Mouse (Mus musculus): ENCODE data around the gene Ube2b. TPM values are rescaled to one million over a fixed set of nuclear protein-coding genes. Genes with fewer than 3 reads are reported as not detected.
A peak's percentile ranks its signal among the peaks of the same experiment; 100 is the strongest.

Gene Ube2b
- polyA plus RNA-seq, 1 experiment from 2014 or later = 215 TPM

DNA sequence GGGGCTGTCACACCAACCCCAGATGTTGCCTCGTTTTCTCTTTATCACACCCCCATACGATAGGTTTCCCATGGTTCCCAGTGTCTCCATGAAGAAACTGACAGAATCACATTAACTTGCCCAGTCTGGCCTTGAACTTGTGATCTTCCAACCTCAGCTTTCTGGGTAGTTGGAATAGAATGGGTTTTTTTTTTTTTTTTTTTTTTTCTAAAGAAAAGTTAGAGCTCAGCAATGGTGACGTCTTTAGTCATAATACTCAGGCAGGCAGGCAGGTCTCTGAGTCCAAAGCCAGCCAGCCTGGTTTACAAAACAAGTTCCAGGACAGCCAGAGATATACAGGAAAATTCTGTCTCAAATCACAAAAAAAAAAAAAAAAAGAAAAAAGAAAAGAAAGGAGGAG lies 56.3 kb downstream of the Ube2b start:
- Histone ChIP-seq H3K9me3 (no peaks in the 10 kb centered on the region), H3K4me1 (replicated peaks) (peaks cover 25% of the 10 kb centered on the region), H3K27ac (replicated peaks) (no peak overlapping the region), H3K36me3 (no peaks in the 10 kb centered on the region), H3K4me3 (no peak overlapping the region), H3K9ac (no peak overlapping the region), H3K4me2 (no peak overlapping the region), H3K27me3 (0 out of 2 replicates have a peak, but pooled peaks cover 2% of the 10 kb centered on the region)
- 82% methylated on average over 3 of the region's 3 CpGs for WGBS
- no peak for ATAC-seq (ENCODE audit: low FRiP score, low read depth)

DNA sequence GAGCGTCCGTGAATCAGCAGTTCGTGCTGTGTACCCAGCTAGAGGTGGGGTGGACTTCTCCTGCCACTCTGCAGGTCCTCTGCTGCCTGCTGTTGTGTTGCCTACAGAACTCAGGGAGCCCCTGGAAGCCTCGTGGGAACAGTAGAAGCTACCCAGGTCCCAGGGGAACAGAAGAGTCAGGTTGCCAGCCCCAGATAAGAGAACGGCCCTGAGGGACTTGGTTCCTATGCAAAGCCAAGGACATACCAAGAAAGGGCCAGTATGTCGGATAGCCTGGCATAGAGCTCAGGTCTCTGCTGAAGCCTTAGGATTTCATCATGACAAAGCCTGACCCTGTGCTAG lies 57.1 kb downstream of the Ube2b start:
- no peak overlapping the region for H3K9ac ChIP-seq
- H3K36me3 ChIP-seq = no peaks in the 10 kb centered on the region
- peak overlapping the region; percentile 38 for H3K4me2 ChIP-seq
- H3K9me3 ChIP-seq = no peaks in the 10 kb centered on the region
- H3K27me3 ChIP-seq = 0 out of 2 replicates have a peak, but pooled peaks cover 2% of the 10 kb centered on the region
- H3K4me1 ChIP-seq (replicated peaks) = peaks cover 25% of the 10 kb centered on the region
- peak overlapping the region; percentile 70; the same call in 1 of the 2 replicates for H3K27ac ChIP-seq (replicated peaks)
- no peak for ATAC-seq (ENCODE audit: low FRiP score, low read depth)
- no peak overlapping the region for H3K4me3 ChIP-seq
- 44% methylated on average over 6 of the region's 6 CpGs for WGBS

- Histone ChIP-seq H3K4me2 (peak overlapping the region; percentile 38), H3K9ac (no peak overlapping the region), H3K4me3 (no peak overlapping the region), H3K9me3 (no peaks in the 10 kb centered on the region), H3K4me1 (replicated peaks) (peaks cover 25% of the 10 kb centered on the region), H3K27me3 (0 out of 2 replicates have a peak, but pooled peaks cover 2% of the 10 kb centered on the region), H3K27ac (replicated peaks) (peak overlapping the region; percentile 70), H3K36me3 (no peaks in the 10 kb centered on the region)
- peak; percentile 43; the same call in 1 of the 2 replicates for ATAC-seq (ENCODE audit: low FRiP score, low read depth)
- WGBS = 41% methylated on average over 15 of the region's 15 CpGs
These were observed 57.7 kb downstream of the Ube2b start for GRCm38 (mm10) chr11:51942602-51943499.

- Histone ChIP-seq H3K4me1 (replicated peaks) (peaks cover 19% of the 10 kb centered on the region), H3K9me3 (no peaks in the 10 kb centered on the region), H3K4me3 (no peak overlapping the region), H3K27ac (replicated peaks) (no peak overlapping the region), H3K4me2 (no peak overlapping the region), H3K36me3 (no peaks in the 10 kb centered on the region), H3K9ac (no peak overlapping the region), H3K27me3 (no peaks in the 10 kb centered on the region)
- WGBS = 77% methylated on average over 13 of the region's 13 CpGs
- no peak for ATAC-seq (ENCODE audit: low FRiP score, low read depth)
These were observed 60.0 kb downstream of the Ube2b start for GRCm38 (mm10) chr11:51940511-51940955.

GRCm38 (mm10) chr11:51939590-51939955 lies 61.0 kb downstream of the Ube2b start:
- 83% methylated on average over 8 of the region's 8 CpGs for WGBS
- Histone ChIP-seq H3K9ac (no peak overlapping the region), H3K4me3 (no peak overlapping the region), H3K4me2 (no peak overlapping the region), H3K27ac (replicated peaks) (no peak overlapping the region), H3K4me1 (replicated peaks) (peaks cover 14% of the 10 kb centered on the region), H3K36me3 (no peaks in the 10 kb centered on the region), H3K27me3 (no peaks in the 10 kb centered on the region), H3K9me3 (no peaks in the 10 kb centered on the region)
- no peak for ATAC-seq (ENCODE audit: low FRiP score, low read depth)

- no peak overlapping the region for H3K4me2 ChIP-seq
- H3K36me3 ChIP-seq = no peaks in the 10 kb centered on the region
- H3K4me3 ChIP-seq = no peak overlapping the region
- no peak for ATAC-seq (ENCODE audit: low FRiP score, low read depth)
- H3K4me1 ChIP-seq (replicated peaks) = peaks cover 14% of the 10 kb centered on the region
- no peaks in the 10 kb centered on the region for H3K9me3 ChIP-seq
- H3K9ac ChIP-seq = no peak overlapping the region
- no peak overlapping the region for H3K27ac ChIP-seq (replicated peaks)
- 87% methylated on average over 12 of the region's 12 CpGs for WGBS
- H3K27me3 ChIP-seq = no peaks in the 10 kb centered on the region
These were observed 61.6 kb downstream of the Ube2b start for GRCm38 (mm10) chr11:51938817-51939589.

GRCm38 (mm10) chr11:51937361-51937781 lies 63.2 kb downstream of the Ube2b start:
- Histone ChIP-seq H3K36me3 (no peaks in the 10 kb centered on the region), H3K9me3 (no peaks in the 10 kb centered on the region), H3K27ac (replicated peaks) (no peak overlapping the region), H3K4me2 (no peak overlapping the region), H3K4me3 (no peak overlapping the region), H3K4me1 (replicated peaks) (no peaks in the 10 kb centered on the region), H3K9ac (no peak overlapping the region), H3K27me3 (no peaks in the 10 kb centered on the region)
- 54% methylated on average over 6 of the region's 6 CpGs for WGBS
- ATAC-seq (ENCODE audit: low FRiP score, low read depth) = no peak

GRCm38 (mm10) chr11:51935636-51936434 lies 64.7 kb downstream of the Ube2b start:
- H3K9ac ChIP-seq = no peak overlapping the region
- no peak for ATAC-seq (ENCODE audit: low FRiP score, low read depth)
- H3K36me3 ChIP-seq = no peaks in the 10 kb centered on the region
- H3K4me1 ChIP-seq (replicated peaks) = no peaks in the 10 kb centered on the region
- WGBS = 62% methylated on average over 5 of the region's 5 CpGs
- H3K4me3 ChIP-seq = no peak overlapping the region
- H3K9me3 ChIP-seq = no peaks in the 10 kb centered on the region
- no peaks in the 10 kb centered on the region for H3K27me3 ChIP-seq
- H3K27ac ChIP-seq (replicated peaks) = no peak overlapping the region
- H3K4me2 ChIP-seq = no peak overlapping the region

Other genes with a start within 250 kb of the Ube2b start
- 14.2 and 15.9 TPM in 2 replicates for gene Sec24a, start 237.1 kb downstream of the Ube2b start, polyA plus RNA-seq (2015; fragmentation: Nextera tagmentation; extraction: Ambion mirVana)
- 196 and 197 TPM in 2 replicates for gene Sar1b, start 237.1 kb downstream of the Ube2b start, polyA plus RNA-seq (2015; fragmentation: Nextera tagmentation; extraction: Ambion mirVana)
- gene Jade2, start 143.1 kb downstream of the Ube2b start, polyA plus RNA-seq (2015; fragmentation: Nextera tagmentation; extraction: Ambion mirVana) = 0.69 and 0.71 TPM in 2 replicates
- 110 and 122 TPM in 2 replicates for gene Cdkn2aipnl, start 33.1 kb downstream of the Ube2b start, polyA plus RNA-seq (2015; fragmentation: Nextera tagmentation; extraction: Ambion mirVana)
- 25.5 and 26.0 TPM in 2 replicates for gene Cdkl3, start 3.5 kb upstream of the Ube2b start, polyA plus RNA-seq (2015; fragmentation: Nextera tagmentation; extraction: Ambion mirVana)
- 126 and 131 TPM in 2 replicates for gene Ppp2ca, start 97.9 kb upstream of the Ube2b start, polyA plus RNA-seq (2015; fragmentation: Nextera tagmentation; extraction: Ambion mirVana)
- gene Olfr1373, start 144.8 kb upstream of the Ube2b start, polyA plus RNA-seq (2015; fragmentation: Nextera tagmentation; extraction: Ambion mirVana) = not detected in 2 replicates
- gene Olfr1371, start 213.2 kb upstream of the Ube2b start, polyA plus RNA-seq (2015; fragmentation: Nextera tagmentation; extraction: Ambion mirVana) = not detected in 2 replicates
- 975 and 989 TPM in 2 replicates for gene Skp1a, start 231.2 kb upstream of the Ube2b start, polyA plus RNA-seq (2015; fragmentation: Nextera tagmentation; extraction: Ambion mirVana)